Mouse (Mus musculus) gastrocnemius, adult 2 months (tissue): ENCODE measurements around the gene Susd1. TPM values are rescaled to one million over a fixed set of nuclear protein-coding genes. Genes with fewer than 3 reads are reported as not detected.
A peak's percentile ranks its signal among the peaks of the same experiment; 100 is the strongest.

Experiments
- DNase-seq: peaks from one replicate; pipeline ENCODE4 v3.0.0; 2022
- H3K27ac ChIP-seq: fragments of 200-600 bp; 2 replicates; pipeline ENCODE4 v1.8.1; 2022; ENCODE audit warnings: mild to moderate bottlenecking
- H3K4me3 ChIP-seq: fragments of 200-600 bp; 2 replicates; pipeline ENCODE4 v1.8.1; 2022; ENCODE audit warnings: mild to moderate bottlenecking, moderate library complexity
- CTCF ChIP-seq: fragments of 200-600 bp; IDR thresholded peaks from 2 replicates; pipeline ENCODE4 v1.8.1; 2022; ENCODE audit warnings: antibody characterized with exemption, mild to moderate bottlenecking, moderate library complexity
- intact Hi-C: fragments of 180-260 bp; cut with DNase I; formaldehyde crosslinking; loops from one replicate; pipeline ENCODE4 v1.15.1; 2025
- total RNA-seq, 2 experiments: library from RNA; stranded (reverse); gene quantifications; 2 replicates each; pipeline ENCODE4 v1.2.3; 2021

The Susd1 gene
- total RNA-seq, 2 experiments from 2014 or later = 0.43 to 1.0 TPM

DNA sequence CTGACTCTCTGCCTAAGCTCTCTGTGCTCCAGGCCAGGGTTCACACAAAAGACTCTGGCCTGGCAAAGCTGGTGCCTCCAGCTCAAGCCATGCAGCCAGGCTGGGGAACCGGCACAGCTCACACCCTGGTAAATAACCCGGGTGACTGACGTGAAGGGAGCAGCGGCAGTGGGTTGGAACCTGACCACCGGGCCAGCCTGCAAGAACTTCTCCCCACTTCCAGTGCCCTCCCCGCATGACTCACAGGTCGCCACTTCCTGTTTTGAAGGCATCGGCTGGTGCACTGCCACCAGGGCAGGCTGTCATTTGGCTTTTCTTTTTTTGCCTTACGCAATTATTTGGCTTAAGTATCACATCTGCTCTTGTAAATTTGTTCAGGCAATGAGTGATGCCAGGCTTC, 106.8 kb downstream of the Susd1 start:
- Histone ChIP-seq H3K27ac (peak overlapping the region; percentile 86), H3K4me3 (peak overlapping the region; percentile 32)
- intact Hi-C loops = no loop called here
- no peak; the same call in 1 of the 2 replicates for TF ChIP-seq CTCF
- DNase-seq = peak; percentile 87

DNA sequence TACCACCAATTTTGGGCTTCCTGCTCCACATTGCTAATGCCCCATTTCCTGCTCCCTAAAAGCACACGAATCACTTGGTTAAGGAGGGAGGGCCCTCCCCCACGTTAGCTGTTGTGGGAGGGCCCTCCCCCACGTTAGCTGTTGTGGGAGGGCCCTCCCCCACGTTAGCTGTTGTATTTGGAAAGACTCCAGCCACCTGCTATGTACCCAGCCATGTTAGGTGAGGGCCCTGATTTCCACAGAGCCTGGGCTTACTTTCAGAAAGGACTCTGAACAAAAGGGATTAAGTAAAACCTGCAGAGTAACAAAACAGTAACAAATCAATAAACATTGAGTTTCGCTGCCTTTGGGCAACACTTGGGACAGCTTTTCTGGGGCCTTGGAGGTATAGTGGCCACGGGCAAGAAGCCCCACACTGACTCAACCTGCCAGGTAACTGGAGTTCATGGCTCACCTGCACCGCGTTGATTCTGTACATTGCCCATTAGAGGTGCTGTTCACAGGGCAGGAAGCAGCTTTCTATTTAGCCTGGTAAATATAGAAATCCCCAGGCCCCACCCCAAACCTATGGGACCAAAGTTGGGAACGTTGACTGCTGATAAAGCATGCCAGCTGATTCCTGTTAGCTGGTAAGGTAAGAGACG, 107.3 kb downstream of the Susd1 start:
- DNase-seq = no peak
- intact Hi-C loops = no loop called here
- TF ChIP-seq CTCF = no peak
- Histone ChIP-seq H3K27ac (peak overlapping the region; percentile 86), H3K4me3 (peak overlapping the region; percentile 32)

DNA sequence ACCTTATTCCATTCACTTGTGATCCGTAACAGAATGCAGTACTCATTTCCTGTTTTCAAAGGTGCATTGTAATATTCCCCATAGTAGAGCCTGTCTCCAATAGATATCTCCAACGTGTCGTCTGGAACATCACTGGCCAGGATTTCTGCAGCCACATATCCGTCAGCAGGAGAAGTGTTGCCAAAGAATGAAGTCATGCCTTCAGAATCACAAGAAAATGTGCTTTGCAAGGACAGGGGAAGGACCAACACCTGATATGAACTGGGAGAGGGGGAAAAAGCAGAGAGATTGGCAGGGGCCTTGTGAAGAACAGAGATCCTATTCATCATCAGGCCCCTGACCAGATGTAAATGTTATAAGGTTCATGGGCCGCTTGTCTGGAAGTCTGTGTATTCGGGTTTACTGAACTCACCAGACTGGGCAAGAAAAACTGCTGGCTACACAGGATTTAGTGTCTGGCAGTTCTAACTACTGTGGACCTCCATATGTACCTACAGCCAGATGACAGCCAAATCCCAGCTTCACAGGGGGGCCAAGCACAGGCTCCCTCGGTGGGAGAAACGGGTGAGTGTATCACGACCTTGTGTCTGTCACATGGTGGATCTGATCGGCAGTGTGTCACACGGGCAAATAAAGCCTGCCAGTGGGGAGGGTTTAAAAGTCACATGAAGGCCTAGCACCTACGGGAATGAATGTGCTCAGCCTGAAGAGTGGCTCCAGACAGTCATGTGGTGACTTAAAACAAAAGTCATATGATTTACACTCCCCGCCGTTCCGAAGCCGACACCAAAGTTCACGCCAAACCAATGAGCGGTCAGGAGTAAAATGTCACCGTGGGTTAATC, 108.8 kb downstream of the Susd1 start:
- intact Hi-C loops = no loop called here
- no peak for DNase-seq
- Histone ChIP-seq H3K27ac (peak overlapping the region; percentile 41; the same call in 1 of the 2 replicates), H3K4me3 (no peak overlapping the region)
- TF ChIP-seq CTCF = no peak

DNA sequence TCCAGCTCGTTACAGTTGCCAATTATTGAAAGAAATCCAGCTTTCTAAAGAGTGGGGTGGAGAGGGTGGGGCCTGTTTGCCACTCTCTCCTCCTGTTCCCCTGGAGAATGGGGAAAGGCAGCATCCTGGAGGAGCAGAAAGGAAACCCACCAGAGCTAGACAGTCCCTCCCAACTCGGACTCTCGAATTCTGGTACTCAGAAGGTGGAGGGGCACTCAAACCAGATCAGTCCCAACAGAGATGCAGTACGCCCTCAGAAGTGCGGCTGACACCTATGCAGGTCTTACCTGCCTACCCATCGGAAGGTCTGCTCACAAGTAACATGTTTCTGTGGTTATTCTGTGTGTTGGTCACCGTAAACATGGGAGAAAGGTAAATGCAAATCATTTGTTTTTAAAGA, 109.6 kb downstream of the Susd1 start:
- Histone ChIP-seq H3K4me3 (no peak overlapping the region), H3K27ac (no peak overlapping the region)
- intact Hi-C loops = no loop called here
- no peak for DNase-seq
- no peak for TF ChIP-seq CTCF

DNA sequence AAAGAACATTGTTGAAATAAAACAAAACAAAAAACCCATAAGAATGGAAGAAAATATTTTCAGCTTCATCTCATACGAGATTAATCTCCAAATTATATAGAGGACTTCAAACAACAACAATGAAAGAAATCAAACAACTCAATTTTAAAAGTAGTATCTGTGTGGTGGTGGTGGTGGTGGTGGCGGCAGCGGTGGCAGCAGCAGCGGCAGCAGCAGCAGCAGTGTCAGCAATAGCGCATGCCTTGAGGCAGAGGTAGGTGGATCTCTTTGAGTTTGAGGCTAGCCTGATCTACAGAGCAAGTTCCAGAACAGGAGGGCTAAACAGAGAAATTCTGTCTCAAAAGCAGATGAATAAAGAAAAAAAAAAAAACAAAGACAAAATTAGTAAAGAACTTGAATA, 110.4 kb downstream of the Susd1 start:
- DNase-seq = no peak
- intact Hi-C loops = no loop called here
- Histone ChIP-seq H3K27ac (no peak overlapping the region), H3K4me3 (no peak overlapping the region)
- TF ChIP-seq CTCF = no peak

DNA sequence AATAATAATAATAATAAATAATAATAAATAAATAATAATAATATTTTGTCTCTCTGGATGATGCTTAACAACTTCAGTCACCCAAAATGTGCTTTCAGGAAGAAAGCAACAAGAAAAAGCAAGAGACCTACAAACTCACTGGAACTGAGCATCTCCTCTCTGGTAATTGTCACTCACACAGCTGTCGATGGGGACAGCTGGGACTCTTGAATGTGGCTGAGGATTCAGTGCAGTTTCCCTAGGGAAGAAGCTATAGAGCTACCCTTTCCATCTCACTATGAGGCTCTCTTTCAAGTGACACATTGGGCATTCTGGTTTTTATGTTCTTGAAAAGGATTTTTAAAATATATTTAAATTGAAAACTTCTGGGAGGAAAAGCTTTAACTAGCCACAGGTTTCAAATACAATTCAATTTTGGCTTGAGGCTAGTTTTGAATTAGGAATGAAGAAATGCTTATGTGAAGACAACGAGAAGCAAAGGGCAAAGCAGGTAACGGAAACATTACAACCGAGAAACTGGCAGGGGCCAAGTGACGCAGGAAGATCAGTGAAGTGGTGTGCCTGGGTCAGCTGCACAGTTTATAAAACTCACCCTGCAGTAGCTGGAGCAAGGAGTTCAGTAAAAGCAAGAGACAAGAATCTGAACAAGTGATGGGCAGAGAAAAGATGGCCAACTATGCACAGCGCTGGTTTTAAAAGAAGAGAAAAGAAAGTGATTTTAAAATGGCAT, 112.2 kb downstream of the Susd1 start:
- no peak for TF ChIP-seq CTCF
- H3K27ac ChIP-seq = no peak overlapping the region
- no peak overlapping the region for H3K4me3 ChIP-seq
- intact Hi-C loops = no loop called here
- DNase-seq = no peak

DNA sequence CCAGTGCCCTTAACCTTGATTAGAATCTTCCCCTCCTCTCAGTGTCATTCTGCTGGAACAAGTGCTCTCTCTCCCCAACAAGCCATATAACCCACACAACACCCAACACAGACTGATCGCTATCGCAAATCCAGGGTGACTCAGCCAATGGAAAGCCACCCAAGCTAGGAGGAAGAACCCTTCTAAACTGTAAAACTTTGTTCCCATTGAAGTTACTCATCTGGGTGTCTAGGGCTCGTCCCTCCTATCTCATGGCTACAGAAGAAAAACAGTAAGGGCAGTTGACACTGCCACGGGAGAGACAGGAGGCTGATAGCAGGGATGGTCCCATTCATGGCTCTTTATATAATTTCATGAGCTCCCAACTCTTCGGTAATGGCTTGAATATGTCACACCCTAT, 114.1 kb downstream of the Susd1 start:
- Histone ChIP-seq H3K4me3 (no peak overlapping the region), H3K27ac (no peak overlapping the region)
- no peak for DNase-seq
- intact Hi-C loops = no loop called here
- TF ChIP-seq CTCF = no peak

DNA sequence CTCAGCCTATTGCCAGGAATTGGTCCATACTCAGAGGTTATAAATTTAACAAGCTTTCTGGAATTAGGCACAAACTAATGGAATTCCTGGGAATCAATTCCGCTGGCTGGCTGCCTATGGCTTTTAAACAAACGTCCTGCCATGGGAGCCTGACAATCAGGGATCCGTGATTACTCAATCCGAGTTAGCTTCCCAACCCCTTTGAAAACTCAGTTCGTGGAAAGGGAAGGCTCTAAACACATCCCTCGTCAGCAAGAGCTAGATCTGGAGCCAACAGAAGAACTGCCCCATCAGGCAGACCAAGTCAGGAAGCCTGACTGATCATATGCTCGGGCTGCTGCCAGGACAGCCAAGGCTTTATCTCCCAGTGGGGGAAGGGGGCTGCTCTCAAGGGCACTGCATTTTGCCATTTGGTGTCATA, 115.2 kb downstream of the Susd1 start:
- no peak for TF ChIP-seq CTCF
- DNase-seq = no peak
- H3K4me3 ChIP-seq = no peak overlapping the region
- intact Hi-C loops = no loop called here
- peak overlapping the region; percentile 31; the same call in 1 of the 2 replicates for H3K27ac ChIP-seq

DNA sequence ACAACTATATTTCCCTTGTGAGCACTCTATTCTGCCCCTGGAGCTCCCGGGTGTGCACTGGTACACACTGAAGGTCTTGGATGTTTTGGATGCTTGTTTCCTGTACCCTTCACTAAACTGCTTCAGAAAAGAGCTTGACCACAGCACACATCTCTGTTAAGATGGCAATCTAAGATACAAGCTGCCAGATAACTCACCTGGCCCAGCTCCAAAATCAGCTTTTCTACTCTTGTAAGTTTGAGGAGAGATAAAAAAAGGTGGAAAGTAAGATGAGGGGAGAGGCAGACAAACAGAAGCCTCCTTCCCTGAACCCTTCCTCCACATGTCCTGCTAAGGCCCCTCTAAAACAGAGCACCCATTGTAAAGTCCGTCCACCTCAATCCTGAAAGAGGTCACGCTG, 115.7 kb downstream of the Susd1 start:
- H3K4me3 ChIP-seq = no peak overlapping the region
- intact Hi-C loops = no loop called here
- TF ChIP-seq CTCF = no peak
- H3K27ac ChIP-seq = peak overlapping the region; percentile 31; the same call in 1 of the 2 replicates
- no peak for DNase-seq

DNA sequence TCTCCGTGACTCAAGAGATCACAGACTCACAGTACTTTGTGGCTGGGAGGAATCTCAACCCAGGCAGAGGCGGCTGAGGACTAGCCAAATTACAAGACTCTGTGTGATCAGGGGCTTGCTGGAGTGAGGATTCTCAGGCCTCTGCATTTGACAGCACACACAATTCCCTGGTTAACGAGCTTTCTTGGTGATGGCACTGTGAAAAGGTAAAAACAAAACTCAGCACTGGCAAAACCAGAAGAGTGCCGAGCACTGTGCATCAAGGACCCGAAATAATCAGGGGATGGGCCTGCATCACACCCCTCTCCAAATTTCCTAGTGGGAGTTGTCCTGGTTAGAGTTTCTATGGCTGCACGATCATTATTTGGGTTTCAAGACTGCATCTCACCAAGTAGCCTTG, 116.4 kb downstream of the Susd1 start:
- no peak for TF ChIP-seq CTCF
- intact Hi-C loops = no loop called here

DNA sequence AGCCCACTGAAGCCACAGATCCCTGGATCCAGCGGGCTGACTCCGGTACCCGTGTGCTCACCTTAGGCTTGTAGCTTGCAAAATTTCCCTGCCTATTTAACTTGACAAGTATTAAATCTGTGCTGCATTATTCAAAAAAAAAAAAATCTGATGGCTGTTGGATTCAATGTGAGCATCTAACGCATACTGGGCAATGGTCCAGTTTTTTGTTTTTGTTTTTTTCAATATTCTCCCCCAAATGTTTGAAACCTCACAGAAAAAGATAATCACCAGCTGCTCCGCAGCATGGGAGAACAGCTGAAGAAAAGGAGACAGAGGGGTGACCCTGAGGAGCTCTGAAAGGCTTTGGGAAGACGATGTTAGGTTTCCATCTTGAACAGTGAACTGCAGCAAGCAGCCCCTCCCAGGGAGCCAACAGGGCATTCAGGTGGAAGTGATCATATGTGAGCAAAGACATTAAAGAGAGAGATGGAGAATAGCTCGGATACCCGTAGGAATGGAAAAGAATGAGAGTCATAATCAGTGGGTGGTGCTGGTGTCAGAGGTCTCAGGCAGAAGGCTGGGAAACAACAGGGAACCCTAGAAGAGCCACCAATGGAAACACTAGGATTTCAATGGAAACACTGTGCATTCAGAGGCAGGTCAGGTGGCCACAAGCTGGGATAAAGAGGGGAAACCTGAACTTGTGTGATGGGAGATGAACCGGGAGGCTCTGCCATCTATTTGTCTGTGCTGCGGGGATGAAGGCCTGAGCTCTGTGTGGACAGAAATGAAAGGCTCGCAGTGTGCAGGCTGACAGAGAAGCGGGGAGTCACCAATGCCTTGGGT, 117.0 kb downstream of the Susd1 start:
- intact Hi-C loops = no loop called here
- TF ChIP-seq CTCF = no peak
- DNase-seq = no peak
- Histone ChIP-seq H3K4me3 (no peak overlapping the region), H3K27ac (no peak overlapping the region)

More for the DNA sequence above, 116.4 kb downstream of the Susd1 start:
- Histone ChIP-seq H3K4me3 (no peak overlapping the region), H3K27ac (no peak overlapping the region)
- no peak for DNase-seq
